Mouse (Mus musculus): Measurements from ENCODE around the gene Atp1a4.
A peak's percentile ranks its signal among the peaks of the same experiment; 100 is the strongest.
"Not testable (repeated sequence)": the region's sequence is repeated elsewhere in the genome, so short reads cannot be mapped to it uniquely, and the experiment has no call there.

Atp1a4 gene

DNA sequence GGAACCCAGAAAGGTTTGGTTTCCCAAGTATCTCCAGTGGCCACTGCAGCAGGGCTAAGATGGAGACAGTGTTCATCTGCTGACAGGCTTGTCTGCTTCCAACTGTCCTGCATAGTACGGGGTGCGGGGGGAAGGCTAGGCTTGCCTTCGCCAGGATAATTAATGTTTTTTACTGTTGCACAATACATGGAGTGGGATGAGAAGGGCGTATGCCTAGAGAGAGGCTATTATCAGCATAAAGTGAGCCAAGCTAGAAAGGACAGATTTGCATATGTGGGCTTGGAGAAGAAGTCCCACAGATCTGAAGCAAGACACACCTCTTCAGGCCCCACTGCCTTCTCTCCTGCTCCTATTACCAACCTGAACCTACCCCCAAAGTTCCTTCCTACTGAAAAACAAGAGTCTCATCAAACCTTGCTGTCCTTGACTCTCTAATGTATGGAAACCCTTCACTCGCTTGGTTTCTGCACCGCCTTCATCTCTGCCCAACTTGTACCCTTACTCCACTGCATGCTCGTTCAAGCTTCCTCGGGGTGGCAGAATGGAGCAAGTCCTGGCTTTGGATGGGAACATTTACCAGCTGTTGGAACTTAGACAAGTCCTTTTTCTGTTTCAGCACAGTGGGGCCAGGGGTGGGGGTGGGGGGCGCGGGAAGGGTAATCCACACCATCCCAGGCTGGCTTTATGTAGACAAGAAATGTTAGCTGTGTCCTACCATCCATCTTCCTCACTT, 23.5 kb upstream of the Atp1a4 start:
- no peak for DNase-seq (ENCODE audit: low spot score)

DNA sequence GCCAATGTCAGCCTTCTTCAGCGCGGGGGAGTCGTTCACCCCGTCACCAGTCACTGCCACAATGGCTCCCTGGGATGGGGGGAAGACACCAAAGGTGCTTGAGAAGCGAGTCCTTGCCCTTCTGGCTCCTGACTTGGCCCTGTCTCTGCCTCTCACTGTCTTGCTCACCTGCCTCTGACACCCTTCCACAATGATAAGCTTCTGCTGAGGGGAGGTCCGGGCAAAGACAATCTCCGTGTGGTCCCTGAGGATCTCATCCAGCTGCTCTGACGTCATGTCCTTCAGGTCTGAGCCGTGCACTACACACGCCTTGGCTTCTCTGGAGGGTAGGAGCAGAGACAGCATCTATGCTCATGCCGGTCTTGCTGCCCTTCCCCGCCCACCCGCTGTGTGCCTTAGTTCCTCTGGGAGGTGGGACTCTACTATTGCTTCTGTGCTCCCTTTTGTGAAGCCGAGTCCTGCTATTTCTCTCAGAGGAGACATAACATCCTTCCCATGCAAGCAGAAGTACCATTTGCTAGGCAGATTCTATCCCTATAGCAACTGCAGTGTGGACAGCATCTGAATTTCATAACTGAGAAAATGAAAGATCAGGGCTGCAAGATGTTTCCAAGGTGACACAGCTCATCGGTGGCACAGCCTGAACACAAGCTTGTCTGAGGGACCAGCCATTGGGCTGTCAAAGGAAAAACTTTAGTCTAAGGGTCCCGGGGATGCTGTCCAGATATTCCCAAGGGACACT, 21.7 kb upstream of the Atp1a4 start:
- DNase-seq (ENCODE audit: low spot score), result peak; percentile 12

DNA sequence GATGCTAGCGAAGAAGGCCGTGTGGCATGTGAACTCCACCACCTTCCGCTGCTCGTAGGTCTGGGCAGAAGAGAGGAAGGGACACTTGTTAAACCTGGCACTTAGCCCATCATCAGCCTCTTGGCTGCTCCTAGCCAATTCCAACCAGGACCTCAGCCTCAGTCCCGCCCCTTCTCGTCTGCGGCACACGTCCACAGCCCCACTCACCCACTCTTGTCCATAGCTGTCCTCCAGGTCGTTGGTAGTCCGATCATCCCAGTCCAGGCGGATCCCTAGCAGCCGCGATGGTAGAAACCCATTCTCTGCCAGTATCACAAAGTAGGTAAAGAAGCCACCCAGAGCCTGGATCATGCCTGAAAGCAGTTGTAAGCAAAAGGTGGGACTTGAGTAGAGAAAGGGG, 20.1 kb upstream of the Atp1a4 start:
- DNase-seq (ENCODE audit: low spot score), result no peak

DNA sequence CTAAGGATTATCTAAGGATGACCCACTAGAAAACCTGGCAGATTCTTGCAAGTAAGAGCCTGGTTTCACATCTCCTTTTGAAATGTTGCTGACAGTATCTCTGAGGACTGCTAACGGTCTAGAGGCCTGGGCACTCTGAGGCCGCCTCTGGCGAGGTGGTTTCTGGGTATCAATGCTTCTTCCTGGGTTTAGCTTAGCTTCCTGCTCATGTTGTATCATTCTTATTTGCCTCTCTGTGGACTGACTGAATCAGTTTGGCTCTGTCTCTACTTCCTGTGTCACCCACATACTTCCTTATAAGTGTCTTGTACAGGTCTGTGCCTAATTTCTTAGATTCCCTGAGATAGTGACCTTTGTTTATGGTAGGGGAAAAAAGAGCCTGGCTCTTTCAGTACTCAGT, 19.0 kb upstream of the Atp1a4 start:
- no peak for DNase-seq (ENCODE audit: low spot score)

DNA sequence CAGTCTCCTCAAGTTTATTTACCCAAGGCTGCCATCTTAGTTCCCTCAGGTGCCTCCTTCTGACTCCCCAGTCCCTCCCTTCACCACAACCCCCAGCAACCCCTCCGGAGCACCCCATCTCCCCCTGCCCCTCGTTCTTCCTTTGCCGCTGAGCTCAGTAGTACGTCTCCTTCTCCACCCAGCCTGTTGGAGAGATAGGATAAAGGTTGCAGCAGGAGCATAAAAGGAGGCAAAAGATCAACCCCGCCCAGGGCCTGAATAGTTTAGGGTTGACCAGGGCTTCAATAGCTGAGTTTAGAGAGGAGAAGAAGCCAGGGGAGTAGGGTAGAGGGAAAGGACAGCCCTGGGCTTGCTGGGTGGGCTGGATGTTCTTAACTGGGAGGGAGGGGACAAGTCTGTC, 16.3 kb upstream of the Atp1a4 start:
- no peak for DNase-seq (ENCODE audit: low spot score)

DNA sequence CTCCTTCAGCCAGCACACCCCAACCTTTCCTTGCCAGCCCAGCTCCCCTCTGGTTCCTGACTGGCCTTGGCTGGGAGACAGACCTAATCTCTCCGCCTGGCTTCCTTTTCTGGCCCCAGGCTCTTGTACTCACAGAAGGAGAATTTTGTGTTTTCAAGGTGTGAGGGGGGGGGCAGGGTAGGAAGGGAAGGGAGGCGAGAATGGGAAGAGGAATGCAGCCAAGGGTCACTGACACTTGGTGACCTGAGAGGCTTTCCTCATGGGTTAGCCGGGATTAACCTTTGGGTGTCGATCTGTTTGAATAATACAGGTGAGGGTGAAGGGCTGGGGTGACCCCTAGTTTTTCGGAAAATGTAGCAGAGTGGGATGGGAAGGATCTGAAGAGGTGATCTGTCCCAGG, 15.9 kb upstream of the Atp1a4 start:
- DNase-seq (ENCODE audit: low spot score), result no peak

DNA sequence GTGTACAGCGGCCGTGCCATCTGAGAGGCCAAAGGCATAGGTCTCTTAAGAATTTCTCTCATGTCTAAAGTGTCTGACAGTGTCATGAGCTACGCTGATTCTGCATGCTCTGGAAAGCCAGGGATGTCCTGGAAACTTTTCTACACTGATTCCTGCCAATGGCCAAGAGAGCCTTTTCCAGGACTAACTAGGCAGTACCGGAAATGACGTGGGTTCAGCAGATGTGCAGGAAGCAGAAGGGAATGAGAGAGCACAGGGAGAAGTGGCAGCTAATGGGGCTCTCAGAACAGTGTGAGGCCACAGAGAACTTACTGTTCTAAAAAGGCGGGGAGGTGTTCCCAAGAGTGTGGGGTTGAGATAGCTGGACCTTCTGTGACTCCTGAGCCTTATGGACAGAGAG, 15.2 kb upstream of the Atp1a4 start:
- no peak for DNase-seq (ENCODE audit: low spot score)

DNA sequence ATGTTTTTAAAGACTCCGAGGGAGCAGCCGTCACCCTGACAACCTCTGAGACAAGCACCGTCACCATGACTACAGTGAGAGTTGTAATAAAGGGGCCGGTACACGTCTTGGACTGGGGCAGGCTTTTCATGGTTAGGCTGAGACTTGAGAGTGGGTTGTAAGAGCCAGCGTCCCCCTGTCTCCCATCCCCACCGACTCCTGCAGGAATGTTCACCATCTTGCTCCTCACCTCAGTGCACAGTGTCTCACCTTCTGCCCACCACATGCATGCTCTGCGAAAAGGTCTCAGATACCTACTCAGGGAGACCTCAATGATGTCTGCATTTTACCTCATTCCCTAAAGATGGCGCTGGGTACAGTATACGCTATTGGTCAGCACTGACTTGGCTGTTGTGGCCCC, 13.6 kb upstream of the Atp1a4 start:
- no peak for DNase-seq (ENCODE audit: low spot score)

DNA sequence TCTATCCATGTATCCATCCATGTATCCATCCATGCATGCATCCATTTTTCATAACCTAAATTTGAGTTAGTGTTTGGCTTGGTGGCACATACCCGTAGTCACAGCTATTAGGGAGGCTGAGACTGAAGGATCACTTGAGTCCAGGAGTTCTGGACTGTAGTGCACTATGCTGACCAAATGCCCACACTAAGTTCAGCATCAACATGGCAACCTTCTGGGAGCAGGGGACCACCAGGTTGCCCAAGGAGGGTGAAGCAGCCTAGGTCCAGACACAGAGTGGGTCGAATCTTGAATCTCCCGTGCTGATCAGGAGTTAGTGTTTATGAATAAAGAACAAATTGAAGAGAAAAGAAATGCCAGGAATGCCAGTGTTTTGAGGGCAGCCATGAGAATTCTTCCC, 13.0 kb upstream of the Atp1a4 start:
- no peak for DNase-seq (ENCODE audit: low spot score)

DNA sequence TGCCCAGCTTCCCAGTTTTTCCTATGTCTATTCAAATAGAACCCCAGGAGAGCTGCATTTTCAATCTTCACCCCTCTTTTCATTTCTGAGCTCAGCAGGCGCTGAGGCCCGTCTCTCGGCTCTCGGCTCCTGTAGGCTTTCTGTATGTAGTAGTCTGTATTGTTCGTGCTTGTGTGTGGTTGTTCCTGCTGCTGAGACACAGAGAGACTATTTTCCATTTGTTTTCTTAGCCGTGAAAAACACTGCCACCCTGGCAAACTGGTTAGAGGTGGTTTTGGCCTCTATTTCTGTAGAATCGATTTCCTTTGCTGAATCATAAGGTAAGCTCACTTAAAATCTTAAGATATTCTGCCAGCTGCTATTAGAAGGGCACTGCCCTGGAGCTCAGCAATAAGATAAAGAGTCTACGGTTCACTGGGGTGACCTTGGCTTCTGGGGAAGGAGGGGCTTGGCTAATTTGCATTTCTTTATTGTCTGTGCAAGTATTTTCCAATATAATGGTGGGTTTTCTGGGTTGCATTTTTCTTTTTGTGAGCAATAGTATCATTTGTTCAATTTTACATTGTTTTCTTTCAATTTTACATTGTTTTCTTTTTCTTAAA, 3.4 kb upstream of the Atp1a4 start, which contains the start of gene Igsf8:
TSS of gene Igsf8 (plus strand) at position 165 of the 602 bp plus-strand sequence.
- DNase-seq (ENCODE audit: low spot score), result no peak

DNA sequence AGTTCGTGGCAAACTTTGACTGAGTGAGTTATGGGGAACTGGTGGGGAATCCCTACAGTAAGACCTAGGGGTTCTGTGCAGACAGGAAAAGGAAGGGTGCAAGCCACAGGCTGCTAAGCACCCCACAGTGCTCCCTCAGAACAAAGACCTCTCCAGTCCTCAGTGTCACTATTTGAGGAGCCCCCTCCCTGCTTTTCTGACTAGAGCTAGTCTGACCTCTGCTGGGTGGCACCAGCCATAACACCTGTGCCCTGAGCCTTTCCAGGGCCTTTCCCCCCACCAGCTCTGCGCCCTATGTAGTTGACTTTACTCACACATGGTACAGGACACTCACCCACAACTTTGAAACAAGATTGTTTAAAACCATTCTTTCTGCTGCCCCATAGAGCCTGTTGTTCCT, 10.5 kb downstream of the Atp1a4 start:
- DNase-seq (ENCODE audit: low spot score), result no peak

DNA sequence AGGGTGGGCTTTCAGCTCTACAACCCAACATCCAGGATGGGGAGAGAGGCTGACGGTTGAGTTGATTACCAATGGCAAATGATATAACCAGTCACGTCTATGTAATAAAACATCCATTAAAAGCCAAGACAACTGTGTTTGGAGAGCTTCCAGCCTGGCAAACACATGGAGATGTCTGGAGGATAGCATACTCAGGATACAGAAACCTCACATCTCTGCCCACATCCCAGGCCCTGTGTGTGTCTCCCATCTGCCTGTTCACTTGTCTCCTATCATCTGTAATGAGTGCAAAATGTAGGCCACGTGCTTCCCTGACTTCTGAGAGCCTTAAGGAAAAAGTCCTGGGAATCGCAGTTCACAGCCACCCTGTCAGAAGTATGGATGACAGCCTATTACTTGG, 11.0 kb downstream of the Atp1a4 start:
- no peak for DNase-seq (ENCODE audit: low spot score)

DNA sequence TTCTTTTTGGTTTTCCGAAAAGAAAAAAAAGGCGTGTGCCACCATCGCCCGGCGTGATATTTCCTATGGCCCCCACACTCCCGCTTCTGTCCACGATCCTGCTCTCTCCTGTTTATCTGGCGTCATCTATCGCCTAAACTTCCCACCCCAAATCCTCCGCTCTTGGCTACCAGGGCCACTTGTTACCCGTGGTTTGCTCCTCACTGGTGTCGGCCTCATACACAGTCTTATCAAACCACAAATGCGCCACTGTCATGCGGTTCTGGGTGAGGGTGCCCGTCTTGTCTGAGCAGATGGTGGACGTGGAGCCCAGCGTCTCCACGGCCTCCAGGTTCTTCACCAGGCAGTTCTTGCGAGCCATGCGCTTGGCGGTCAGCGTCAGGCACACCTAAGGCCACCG, 13.6 kb downstream of the Atp1a4 start:
- not testable (repeated sequence) for DNase-seq (ENCODE audit: low spot score)

DNA sequence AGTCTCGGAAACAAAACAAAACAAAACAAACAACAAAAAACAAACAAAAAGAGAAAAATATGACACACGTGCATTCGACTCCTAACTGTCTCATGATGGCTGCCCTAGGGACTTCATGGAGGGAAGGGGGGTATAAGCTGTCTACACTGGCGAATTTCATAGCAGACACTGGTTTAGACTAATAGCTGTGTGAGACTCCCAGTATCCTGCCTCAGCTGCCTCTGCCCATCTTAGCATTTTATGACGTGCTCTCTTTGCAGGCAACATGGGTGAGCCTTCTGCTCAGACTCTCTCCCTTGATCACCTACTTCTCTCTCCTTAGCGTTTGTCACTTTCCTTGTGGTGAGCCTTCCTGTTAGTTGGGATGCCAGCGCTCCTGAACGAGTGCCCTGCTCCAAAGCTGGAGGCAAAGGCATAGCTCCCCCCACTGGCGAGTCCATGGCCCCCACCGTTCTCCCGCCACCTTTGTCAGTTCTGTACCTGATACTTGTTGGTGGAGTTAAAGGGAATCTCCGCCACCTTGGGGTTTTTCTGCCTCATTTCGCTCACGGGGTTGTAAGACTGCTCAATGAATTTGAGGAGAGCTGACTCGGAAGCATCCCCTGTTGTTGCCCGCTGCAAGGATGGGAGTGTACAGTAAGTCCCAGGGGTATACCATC, 14.5 kb downstream of the Atp1a4 start:
- no peak for DNase-seq (ENCODE audit: low spot score)

DNA sequence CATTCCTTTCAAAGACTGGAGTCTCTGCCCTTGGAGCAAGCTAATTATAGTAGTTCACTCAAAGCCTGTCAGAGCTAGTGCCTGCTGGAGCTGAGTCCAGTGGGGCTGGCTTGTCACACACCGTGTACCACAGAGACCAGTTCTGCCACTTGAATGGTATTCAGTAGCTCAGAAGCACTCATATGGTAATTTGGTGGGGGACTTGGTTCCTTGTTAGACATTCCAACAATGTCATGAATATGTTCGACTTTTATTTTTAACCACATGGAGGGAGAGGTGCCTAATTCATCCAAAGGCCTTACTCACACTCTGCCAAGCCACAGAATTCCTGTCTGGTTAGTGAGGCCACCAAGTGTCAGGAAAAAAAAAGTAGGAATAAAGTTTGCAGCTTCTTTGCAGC, 15.8 kb downstream of the Atp1a4 start:
- DNase-seq (ENCODE audit: low spot score), result no peak

DNA sequence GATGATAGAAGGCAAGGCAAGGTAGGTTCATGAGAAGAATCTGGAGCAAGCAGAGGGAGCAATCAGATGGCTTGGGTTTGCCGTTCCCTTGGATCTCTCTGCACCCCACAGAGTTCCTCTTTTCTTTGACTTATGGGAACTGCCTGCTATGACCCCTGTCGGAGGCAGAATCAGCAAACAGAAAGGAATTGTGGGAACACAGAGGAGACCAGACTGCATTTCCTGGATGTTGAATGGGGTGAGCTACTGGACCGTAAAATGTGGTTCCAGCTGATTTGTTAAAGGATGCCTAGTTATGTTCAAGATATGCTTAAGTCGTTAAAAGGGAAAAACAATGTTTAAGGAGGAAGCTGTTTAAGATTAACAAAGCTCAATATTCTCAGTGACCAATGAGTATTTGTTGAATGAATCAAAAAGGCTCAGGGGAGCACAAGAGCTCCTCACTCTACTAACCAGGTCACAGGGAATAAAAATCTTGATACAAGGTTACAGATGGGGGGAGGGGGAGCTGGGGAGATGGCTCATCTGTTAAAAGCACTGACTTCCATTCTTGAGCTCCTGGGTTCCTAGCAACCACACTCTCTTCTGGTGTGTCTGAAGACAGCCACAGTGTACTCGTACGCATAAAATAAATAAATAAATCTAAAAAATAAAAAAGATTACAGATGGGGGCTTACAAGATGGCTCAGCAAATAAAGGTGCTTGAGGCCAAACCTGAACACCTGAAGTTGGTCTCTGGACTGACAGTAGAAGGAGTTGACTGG, 17.1 kb downstream of the Atp1a4 start:
- DNase-seq (ENCODE audit: low spot score), result no peak

DNA sequence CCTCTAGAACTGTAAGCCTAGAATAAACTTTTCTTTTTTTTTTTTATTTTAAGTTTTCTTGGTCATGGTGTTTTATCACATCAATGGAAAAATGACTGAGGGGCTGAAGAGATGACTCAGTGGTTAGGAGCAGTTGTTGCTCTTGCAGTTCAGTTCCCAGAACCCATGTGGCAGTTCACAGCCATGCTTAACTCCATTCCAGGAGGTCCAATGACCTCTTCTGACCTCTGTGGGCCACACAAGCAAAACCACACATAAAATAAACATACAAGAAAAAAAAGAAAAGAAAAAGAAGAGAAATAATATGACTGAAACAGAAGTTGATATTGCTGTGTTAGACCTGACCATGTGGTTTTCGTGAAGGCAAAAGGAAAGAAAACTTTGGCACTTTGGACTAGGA, 29.0 kb downstream of the Atp1a4 start:
- DNase-seq (ENCODE audit: low spot score), result no peak

DNA sequence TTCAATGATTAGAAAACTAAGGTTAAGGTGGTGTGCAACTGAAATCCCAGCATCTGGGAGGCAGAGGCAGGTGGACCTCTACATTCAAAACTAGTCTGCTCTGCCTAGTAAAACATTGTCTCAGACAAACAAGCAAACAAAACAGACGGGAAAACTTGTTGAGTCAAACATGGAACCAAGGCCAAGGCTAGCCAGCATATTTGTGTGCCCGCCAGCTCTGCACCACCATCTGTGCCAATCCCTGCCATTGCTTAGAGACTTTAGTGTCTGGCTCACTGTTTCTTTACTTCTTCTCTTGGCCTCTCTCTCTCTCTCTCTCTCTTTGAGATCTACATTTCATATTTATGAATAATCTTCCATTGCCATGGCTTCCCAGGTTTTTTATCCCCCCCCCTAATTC, 30.0 kb downstream of the Atp1a4 start:
- no peak for DNase-seq (ENCODE audit: low spot score)

DNA sequence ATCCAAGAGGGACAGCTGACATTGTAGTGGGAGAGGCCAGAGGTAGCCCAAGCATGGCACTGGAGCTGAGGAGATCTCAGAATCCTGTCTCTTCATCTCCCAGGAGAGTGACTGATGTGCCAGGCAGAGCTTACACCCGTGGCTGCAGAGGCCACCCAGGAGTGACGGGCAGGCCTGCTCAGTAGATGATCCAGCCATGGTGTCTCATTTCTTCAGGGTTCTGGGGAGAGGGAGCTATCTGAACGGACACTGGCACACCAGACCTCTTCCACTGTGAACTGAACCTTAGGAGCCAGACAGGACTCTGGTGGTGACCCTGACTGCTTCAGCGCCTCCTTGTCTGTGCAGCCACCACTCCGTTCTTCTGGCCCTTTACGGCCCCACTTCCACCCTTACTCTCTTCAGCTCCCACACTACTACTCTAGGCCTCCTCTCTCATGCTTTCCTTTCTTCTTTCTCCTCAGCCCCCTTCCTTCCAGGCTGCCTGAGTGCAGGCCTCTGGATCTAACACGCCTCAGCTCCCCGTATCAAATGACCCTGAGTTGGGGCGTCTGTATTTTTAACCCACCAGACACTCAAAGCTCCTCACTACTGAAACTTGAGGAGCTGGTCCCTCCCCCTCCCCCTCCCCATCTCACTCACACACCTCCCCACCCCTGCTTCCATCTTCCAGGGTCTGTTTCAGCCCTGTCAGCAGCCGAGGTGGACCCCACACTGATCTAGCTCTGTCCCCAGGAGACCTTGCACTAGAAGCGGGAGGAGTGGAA, 36.7 kb downstream of the Atp1a4 start:
- DNase-seq (ENCODE audit: low spot score), result no peak

DNA sequence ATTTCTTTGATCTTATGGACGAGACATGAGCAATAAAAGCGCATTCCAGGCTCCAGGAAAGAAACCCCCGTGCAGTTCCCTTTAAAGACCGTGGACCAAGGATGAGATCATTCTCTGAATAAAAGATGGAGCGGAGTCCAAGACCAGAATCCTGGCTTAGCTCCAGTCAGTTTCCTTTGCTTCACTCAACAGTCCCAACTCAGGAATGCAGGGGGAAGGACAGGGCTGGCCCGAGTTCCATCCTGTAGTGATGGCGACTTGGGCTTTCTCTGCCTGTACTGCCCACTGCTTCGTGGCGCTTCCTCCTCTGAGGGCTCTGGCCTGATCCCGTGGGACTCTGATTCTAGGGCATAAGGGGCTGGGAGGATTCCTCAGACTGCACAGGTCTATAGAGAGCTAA, 37.8 kb downstream of the Atp1a4 start:
- DNase-seq (ENCODE audit: low spot score), result no peak
